Mouse (Mus musculus) frontal cortex, postnatal 10 days (tissue): ENCODE measurements at regions not wholly inside any gene's neighbourhood (a gene's known extent, or its start where the extent isn't known, plus 50 kb on each side); places are given as distances from the start of the nearest gene placed in this dataset.
"Not testable (repeated sequence)": the region's sequence is repeated elsewhere in the genome, so short reads cannot be mapped to it uniquely, and the experiment has no call there.

ENCODE experiments used
- DNase-seq, 2 experiments: peaks; one replicate each; pipeline ENCODE4 v3.0.0; 2022; ENCODE audit warnings: low spot score in 2 of 2, mixed read lengths in 1 of 2

DNA sequence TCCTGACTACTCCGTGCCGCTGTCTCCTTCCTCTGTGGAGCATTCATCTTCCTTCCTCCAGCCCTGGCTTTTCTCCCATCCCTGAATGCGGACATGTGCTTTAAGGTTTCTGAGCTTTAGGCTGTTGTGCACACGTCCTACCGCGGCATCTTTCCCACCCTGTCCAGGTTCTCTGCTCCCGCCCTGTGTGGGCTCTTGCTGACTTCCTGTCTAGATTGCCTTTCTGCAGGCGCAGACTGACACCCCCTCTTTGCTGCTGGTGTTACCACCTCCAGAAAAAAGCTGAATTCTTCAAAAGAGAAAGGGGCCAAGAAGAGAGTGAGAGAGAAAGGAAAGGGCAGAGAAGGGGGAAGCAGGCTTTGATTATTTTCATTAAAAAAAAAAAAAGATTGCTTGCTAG lies 167.7 kb upstream of the Klf4 start:
- no peak for DNase-seq

DNA sequence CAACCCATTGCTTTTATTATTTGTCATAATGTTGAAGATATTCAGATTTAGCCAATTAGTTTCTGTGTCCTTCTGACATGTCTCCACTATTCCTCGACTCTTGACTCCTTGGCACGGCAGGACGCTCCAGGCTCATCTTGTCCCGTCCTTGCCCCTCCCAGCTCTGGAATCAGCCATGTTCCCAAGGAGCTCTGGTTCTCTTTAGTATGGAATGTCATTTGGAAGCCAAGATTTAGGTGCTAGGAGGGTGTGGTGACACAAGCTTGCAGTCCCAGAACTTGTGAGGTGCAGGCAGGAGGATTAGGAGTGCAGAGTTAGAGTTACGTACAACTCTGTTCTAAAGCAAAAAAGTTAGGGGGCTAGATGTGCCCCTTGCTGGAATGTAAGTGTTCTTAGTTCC lies 166.9 kb upstream of the Klf4 start:
- DNase-seq: no peak

DNA sequence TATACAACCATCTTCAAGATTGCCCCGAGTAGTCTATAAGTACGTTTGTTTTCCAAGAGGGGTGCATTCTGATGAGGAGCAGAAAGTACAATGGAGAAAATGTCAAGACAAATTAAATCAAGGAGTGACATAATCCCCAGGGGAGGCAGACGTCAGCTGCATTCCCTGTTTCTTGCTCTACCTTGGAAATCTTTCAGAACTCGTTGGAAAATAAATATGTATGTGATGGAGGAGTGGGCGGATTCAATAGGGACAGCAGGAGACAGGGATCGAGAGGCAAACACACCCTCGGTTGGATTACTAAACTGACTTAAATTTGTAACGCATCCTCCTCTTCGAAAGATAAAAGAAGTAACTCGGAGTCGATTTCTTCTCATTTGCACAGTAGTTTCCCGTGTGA lies 164.8 kb upstream of the Klf4 start:
- no peak for DNase-seq

DNA sequence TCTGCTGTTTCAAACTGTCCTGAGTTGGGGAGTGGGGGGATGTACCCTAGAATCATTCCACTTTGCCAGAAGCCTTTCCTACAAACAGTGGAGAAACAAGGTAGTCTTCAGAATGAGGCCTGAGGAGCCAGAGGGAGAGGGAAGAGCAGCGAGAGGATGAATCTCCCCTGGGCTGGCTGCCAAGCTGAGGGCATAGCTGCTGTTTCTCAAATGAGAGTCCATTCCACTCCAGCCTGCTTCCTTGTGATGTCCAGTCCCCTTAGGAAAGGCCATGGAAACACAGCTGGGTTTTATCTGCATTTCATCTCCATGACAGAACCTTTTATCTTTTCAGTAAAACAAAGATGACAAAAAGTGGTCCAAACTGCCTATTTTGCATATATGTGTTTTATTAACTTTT lies 164.2 kb upstream of the Klf4 start:
- no peak for DNase-seq

DNA sequence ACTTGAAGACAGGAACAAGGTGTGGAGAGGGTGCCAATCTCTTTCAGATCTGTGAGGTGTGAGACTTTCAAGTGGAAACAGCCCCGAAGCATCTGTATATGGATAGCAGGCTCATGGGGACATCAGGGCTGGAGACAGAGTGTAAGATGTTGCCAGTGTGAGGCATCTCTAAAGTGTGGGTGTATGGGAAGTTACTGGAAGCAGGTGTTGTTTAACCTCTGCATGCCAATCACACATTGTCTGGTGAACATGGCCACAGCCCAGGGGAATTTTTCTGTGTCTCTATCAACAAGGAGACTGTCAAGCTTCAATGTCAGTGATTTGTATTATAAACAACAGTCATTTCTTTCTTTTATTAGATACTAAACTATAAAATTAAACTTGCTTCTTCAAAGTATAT lies 163.0 kb upstream of the Klf4 start:
- no peak for DNase-seq

DNA sequence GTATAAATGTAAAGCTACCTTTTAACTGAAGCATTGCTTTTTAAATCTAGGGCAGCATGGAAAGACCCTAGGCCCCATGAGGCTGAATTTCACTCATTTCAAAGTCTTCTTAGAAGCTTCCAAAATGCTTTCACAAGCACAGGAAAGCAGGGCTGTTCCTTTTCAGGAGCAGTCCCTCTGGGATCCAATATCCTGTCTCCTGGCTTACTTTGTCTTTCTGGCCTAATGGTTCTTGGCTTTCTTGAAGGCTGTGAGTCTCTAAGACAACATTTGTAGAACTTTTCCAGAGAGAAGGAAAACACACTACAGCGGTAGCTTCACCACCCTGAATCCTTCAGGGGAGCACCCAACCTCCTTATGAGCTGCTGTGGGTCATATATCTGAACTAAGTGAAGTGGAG lies 157.2 kb upstream of the Klf4 start:
- DNase-seq: no peak

DNA sequence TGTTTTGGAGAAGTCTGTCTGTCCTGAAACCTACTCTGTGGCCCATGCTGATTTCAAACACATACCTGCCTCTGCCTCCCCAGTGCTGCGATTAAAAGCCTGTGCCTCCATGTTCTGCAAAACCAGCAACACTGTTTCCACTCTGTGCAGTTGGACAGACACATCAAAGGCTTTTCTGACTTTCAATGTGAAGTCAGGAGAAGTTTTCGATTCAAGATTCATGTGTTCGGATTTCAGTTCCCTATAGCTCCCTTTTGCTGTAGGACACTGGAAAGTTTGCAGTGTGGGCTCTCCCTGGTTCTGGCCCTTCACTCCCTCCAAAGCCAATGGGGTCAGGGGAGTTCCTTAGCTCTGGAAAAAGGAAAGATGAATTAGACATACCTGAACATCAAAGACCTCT lies 154.5 kb upstream of the Klf4 start:
- no peak for DNase-seq

DNA sequence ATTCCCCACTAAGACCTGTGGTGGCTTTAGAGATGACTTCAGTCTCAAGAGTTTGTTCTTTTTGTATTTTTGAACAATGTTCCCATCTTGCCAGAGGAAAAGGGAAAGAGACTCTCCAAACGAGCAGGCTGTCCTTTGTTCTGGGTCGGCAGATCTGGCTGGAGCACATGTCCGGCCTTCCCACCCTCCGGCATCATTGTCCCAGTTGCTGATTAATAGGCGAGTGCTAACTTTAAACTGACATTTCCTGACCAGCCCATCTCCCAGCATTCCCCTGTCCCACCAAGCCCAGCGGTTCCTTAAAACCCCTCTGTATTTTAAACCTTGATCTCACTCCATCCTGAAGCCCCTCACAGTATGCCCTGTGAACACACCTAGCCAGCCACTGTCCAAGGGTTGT lies 140.0 kb upstream of the Klf4 start:
- DNase-seq: no peak

DNA sequence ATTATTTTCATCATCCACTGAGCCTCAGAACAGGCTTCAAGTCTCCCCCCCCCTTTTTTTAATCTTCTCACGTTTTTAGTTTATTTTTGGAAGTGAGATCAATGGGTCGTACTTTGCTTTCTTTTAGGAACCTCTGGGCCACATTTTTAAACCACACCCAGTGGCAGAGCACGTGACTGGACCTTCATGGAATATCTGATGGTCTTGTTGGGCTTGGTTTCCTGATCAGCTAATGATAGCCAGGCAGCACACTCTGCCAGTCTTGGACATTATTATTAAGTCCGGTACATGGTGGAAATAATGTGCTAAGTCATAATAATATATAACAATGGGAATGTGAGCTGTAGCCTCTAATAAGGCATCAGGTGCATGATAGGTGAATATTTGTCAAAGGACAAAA lies 138.0 kb upstream of the Klf4 start:
- DNase-seq: no peak

DNA sequence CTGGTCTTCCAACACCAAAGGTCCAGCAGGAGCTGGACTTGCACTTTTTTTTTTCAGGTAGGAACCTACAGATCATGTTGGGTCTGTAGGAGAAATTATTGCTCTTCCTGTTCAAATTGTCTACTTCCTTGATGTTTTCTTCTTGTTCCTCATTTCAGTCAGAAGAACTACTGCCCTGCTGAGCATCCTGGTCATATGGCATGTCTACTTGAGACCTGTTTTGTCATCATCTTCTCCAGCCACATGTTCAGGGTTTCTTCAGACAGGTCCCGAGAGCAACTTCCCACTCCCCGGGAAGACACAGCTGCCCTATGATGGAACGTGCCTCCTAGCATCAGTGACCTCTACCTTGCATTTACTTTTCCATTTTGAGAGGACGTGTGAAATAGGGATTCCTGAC lies 132.6 kb upstream of the Klf4 start:
- no peak for DNase-seq

DNA sequence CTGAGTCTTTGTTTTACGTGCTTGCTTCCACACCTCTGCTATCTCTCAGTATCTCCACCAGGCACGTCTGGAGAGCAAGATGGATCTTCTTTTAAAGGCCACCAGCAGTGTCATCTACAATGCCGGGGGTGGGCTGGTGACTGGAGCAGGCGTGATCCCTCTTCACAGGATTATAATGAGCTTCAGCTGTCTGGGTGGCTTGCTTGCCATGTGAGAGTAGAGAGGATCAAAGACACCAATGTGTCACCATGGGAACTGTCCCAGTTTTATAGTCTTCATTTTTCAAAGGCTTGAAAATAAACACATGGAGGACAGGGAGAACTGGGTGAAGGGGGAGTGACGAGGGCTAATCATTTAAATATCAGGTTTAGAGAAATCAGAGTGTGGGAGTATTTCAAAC lies 131.6 kb upstream of the Klf4 start:
- peak; percentile 22 to 50 for DNase-seq

DNA sequence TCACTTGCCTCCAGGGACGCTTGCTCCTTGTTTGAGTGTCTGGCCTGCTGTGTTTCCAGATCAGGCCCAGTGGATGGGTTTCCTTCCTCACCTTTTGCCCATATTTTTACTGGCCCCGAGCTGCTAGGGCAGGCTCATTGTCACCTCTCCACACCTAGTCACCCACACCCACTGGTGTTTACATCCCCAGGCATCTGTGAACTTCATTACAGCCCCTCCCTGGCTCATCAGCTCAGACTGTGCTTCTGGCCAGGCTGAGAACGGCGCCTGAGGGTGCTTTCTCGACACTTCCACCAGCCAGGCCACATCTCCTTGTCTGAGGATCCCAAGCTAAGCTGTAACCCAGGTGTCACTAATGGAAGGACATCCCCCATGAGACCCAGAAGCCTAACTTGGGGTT lies 129.8 kb upstream of the Klf4 start:
- DNase-seq: no peak

DNA sequence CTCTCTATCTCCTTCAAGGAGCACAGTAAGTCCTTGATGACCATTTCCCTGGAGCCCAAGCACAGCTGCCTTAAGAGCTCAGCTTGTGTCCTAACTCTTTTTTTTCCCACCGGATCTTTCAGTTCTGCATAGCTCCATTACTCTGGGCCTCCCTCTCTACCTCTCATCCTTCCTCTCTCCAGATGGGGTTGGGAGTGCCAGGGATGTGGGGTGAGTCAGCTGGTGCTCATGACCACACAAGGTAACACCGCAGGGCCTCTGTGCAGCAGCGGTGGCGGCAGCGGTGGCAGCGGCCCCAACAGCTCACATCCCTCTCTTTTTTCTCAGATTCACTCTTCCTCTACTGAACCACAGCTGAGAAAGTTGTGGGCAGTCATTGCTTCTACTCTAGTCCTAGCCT lies 126.6 kb upstream of the Klf4 start:
- DNase-seq: no peak

DNA sequence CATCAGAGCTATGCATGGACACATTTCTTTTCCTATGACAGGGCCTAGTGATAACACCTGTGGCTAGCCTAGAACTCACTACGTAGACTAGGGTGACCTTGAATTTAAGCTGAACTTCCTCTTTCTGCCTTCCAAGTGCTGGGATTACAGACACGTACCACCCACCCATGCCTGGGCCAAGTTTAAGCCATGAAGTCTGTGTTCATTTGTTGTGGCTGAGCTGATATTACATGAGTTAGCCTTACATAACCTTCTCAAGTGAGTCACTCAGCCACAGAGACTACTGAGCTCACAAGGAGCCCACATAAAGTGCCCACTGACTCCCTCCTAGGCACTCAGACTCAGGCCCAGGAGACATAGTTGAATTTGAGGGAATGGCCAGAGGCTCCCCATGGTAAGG lies 123.1 kb upstream of the Klf4 start:
- no peak for DNase-seq

DNA sequence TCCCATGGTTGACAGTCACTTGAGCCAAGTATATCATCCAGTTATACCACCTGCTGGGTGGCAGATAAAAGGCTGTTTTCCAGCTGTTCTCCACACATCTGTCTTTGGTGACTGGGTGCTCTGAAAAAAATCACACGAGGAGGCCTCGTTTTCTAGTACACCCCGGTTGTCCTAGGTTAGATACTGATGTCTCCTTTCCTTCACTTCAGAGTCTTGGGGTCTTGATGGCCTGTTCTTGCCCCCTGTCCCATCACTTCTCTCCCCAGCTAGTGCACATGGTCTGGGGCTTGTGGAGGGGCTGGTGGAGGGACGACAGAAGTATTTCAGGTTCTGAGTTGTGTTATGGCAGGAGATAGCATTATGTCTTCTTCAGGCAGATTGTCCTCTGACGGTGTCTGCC lies 120.4 kb upstream of the Klf4 start:
- no peak for DNase-seq

DNA sequence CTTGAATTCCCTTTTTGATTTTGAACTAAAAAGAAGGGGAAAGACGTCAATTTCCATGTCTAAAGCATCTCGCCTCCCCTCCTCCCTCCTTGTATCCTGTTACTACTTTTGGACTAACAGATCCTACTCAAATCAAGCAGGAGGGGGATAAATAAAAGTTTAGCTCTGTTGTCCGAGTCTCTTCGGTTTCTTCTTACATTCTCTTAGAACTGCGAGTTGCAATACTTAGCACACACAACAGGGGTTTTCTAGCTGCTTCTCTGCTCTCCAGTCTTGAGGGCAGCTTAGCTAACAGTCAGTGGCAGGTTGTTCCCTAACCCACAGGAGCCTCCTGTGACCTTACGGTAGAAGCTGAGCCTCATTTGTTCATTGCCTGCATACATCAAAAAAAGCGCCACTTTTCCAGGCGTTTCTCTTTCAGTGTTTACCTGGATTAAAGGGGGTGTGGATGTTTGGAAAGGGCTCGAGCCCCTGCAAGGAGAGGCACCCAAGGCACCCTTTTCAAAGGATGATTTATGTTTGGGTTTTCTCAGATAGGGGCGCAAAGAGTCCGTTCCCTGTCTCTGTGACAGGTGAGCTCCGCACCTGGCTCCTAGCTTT lies 119.6 kb upstream of the Klf4 start:
- DNase-seq: no peak

DNA sequence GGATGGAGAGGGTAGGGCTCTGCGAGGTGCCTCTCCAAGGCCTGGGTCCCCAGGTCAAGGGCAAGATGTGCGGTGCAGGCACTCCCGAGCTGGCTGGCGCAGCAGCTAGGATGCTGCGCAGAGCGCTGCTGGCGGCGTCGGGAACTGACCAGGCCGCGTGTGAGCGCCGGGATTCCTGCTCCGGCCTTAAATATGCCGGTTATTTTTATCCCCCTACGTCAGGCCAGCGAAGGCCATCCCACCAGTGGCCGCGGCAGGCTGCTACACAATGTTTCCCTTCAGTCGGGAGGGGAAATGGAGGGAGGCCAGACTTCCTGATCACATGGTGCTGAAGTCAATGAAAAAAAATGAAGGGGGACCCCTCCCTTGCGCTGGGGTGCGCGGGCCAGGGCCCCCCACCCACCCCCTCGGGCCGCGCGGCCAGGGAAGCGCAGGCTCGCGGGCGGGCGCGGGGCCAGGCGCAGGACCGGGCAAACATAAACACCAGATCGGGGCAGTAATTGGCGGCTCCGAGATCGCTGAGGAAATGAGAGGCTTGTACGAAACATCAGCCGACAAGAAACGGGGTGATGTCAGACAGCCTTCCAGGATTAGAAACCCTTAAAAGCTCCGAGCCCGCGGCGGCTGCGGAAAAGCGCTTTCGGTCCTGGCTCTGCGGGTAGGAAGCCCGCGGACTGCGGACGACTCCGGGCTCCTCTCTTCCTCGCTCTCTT lies 118.9 kb upstream of the Klf4 start:
- DNase-seq: peak; percentile 80 to 81

DNA sequence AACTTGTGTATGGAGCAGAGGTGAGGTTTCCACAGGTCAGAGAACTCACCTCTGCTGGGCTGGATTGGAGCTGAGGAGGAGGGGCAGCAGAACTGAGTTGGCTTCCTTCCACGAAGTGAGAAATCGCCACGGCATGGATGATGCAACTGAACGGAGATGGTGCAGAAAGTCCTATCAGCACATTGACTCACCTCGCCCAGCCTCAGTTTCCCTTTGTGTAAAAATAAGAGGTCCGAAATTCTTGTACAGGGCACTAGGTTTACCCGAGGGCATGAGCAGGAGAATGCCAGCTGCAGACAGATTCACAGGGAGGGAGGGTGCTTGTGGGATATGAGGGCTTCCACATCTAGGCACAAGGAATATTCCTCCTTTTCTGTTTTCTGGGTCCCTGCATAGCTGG lies 117.9 kb upstream of the Klf4 start:
- no peak for DNase-seq

DNA sequence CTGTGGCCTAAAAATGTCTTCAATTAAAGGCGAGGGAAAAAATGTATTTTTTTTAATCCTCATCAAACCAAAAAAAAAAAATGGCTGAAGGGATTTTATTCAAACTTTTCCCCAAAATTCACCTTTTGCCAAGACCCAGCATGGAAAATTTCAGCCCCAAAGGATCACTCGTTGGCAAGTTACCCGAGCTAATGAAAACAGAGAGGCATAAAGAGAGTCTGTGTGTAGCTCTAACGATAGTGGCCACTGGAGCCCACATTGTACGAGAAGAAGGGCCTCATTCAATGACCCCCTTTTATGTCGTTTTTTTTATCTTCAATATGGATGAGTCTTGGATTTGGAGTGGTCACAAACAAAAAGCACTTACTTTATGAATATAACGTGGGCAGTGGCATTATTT lies 116.1 kb upstream of the Klf4 start:
- no peak for DNase-seq

DNA sequence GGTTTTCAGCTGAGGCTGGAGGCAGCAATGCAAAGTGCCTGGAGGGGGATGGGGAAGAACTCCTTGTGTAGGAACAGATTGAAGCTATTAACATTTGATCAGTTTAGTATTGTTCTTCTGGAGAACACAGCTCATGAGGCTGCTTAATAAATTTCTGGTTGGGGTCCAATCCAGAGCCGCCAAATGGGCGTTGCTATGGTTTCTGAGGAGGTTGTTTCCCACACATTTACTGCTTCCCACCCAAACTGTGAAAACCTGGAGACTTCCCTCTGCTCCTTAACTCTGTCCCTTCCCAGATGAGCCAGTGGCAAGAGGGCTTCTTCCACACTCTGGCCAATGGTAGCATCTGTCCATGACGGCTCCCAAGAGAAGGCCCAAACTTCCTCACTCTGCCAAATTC lies 113.2 kb upstream of the Klf4 start:
- no peak for DNase-seq

DNA sequence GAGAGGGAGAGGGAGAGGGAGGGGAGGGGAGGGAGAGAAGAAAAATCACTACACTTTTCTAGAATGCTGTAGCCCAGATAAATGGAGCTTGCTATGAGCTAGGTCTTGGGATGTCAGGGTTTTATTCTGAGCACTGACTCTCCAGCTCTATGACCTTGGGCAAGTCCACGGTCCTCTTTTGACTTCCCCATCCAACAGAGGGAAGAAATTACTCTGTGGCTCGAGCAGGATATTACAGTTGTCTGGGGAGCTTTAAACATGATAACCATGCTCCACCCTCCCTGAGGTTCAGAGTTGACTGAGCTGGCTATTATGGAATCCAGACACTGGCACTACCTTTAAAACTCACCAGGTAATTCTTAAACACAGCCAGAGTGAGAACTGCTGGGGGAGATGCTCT lies 112.6 kb upstream of the Klf4 start:
- no peak for DNase-seq

DNA sequence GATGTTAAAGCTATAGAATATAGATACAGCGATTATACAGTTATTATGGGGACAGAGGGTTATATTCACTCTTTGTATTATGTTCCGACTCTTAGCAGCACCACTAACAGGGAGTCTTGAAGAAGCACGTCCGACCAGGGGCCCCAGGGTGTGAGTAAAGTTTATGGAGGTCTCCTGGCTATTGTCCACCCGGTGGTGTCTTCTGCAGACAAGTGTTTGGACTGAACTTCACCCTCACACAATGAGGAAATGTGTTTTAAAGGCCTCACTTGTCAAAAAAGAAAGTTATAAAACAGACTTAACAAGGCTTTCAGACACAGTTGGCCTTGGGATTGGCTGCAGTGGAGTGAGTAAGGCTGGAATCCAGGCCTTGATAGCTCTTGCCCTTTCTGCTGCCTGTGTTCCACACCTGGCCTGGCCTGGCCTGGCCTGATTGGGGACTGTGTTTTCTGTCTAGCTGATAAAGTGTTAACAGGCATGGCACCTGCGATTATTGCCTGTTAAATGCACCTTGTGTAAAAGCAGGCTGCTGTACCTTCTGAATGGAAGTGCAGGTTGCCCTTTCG lies 102.8 kb upstream of the Klf4 start:
- no peak for DNase-seq

DNA sequence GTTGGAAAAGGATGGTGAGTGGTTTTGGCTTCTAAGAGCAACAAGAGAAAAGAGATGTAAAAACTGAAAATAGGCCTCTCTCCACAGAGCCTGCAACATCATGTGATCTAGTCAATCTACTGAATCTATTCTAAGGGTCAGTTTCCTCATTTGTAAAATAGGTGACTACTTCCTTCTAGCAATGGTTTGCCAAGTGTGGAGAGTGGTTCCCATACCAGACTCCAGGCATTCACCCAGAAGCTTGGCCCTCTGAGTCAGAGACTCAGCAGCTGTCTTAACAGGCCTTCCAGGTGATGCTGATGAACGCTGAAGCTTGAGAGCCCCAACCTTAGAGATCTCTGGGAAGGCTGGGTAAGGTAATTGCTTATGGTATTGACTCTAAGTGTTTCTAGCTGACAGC lies 98.9 kb upstream of the Klf4 start:
- DNase-seq: no peak

DNA sequence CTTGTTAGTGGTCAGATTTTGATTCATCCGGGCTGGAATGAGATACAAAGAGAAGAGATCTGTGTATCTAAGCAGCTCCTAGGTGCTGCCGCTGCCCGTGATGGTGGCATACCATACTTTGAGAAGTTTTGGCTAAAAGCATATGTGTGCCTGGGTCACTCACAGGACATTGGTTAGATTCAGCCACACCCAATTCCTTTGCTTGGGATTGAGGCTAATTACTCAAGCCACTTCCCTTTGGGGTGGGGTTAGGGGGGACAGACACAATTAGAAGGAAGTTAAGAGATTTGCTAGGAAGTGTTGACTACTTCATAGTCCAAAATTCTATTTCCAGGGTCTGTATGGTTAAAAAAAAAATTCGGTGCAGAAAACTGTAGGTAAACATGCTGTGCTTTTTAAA lies 97.9 kb upstream of the Klf4 start:
- not testable (repeated sequence) for DNase-seq
